Mouse (Mus musculus) lung, postnatal 0 days (tissue): ENCODE data around the gene Capn8.

Experiments used
- CTCF ChIP-seq: IDR thresholded peaks from 2 replicates; pipeline ENCODE4 v1.5.1; 2016; ENCODE audit warnings: antibody characterized with exemption, mild to moderate bottlenecking
- EP300 ChIP-seq: IDR thresholded peaks from 2 replicates; pipeline ENCODE4 v1.6.1; 2016; ENCODE audit warnings: antibody characterized with exemption, mild to moderate bottlenecking, control low read depth

GRCm38 (mm10) chr1:182518811-182519210 lies 46.0 kb upstream of the Capn8 start:
- no peak for TF ChIP-seq EP300
- TF ChIP-seq CTCF: no peak
